Mouse (Mus musculus) c-Kit-positive CD71-positive TER-119-negative erythroid progenitor cells, embryonic 14.5 days (primary cell): ENCODE results near the gene Neurl1b.

Source experiments
- DNase-seq: peaks from one replicate; pipeline ENCODE4 v3.0.0-alpha.2; 2013; ENCODE audit warnings: low read depth

The Neurl1b gene

DNA sequence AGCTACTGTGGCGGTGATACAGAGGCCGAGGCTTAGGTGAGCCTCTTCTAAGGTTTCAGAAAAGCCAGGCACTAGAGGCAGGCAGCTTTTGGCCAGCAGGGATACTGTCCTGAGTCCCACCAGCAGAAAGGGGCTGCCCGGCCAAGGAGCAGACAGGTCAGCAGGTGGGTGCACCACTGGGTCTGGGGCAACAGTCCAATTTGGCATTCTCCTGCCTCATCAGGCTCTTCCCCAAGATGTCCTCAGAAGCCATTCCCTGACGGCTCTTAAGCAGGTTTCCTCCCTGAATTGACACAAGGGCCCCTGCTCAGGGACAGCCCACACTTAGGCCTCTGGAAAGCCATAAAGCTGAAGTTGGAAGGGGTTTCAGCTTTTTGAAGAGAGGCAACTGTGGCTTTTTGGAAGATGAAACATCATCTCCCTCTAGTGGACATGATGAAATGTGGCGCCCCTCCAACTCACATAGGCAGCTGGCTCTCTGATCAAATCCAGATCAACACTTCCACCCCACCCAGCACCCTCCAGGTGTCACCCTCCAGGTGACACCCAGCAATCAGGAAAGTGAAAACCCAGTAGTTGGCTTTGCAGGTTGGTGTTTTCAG, 37.8 kb downstream of the Neurl1b start:
- DNase-seq = peak; percentile 17

DNA sequence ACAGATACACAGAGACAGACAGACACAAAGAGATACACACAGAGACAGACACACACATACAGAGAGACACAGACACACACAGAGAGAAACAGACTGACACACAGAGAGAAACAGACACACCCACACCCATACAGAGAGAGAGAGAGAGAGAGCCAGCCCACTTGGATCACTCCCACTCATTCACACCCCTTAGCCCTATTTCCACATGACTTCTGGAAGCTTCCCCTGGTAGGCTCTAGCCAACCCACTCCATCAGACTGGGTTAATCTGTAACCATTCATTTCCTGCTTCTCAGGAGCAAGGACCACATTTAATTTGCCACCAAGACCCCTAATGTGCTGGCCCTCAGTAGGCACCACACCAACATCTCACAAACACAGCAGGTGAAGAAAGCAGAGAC, 42.9 kb downstream of the Neurl1b start:
- DNase-seq = no peak

DNA sequence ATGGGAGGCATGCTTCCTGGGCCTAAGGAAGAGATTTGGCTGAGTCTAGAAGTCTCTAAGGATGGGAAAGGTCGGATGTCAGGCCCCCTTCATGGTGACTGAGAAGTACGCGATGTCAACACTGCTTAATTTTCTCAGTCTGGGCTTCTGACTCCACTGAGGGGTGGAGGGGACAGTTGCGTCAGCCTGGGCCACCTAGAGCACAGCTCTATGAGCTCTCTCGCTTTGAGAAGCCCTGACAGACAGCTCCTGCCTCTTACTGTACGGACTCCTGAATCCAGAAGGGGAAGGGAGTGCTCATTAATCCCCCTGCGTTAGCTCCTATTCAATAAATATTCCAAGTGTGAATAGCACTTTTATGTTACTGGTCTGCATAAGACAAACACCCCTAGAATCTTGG, 43.4 kb downstream of the Neurl1b start:
- DNase-seq = no peak

DNA sequence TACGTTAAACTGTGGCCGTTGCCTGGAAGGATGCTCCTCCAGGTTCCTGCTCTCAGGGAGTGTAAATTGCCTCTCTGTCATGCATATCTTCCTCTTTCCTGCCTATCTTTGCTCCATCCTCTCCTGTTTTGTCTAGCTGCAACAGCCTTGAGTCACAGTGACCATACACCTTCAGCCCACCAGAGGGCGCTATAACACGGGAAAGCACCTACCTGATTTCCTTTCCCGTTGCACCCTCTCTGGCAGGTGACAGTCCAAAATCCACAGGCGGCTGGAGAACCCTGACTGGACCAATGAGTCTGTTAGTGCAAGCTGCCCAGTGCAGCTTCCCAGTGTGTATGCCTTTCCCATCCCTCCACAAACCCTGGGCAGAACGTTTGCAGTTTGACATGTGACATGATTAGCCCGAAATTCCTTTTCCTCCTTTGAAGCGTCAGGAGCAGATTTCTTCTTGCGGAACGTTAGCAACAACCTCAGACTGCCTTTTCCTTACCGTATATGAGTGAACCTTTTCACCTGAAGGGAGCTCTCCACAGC, 48.1 kb downstream of the Neurl1b start:
- DNase-seq = peak; percentile 37

DNA sequence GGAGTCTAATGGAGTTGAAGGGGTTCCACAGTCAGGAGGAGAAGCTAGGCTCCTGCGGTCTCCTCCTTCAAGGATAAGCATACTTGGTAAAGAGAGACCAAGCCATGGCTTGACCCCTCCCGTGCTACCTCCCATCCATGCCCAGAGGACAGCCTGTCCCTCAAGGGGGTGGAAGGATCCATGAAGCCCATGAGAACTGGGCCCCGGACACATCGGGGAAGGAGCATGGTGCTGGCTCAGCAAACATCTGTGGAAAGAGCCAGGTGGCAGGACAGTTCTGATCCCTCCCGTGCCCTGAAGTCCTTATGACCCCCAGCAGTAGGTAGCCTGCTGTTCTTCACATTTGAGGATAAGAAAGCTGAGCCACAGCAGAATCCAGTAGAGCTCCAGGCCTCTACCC, 48.8 kb downstream of the Neurl1b start:
- DNase-seq = no peak

DNA sequence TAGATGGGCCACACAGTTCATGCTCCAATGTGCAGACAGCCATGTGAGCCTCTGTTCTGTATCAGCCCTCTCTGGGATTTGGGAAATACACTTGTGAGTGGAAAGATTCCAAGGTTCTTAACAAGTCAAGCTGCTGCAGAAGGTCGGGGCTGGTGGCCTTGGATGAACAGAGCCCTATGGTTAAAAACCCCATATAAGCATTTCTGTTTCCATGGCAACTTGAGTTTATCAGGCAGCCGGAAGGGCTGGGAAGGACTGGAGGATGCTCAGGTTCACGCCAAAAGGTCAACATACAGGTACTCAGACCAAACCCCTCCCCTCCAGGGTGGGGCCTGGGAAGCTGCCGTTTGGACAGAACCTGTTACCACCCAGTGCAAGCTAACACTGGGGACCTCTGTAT, 49.4 kb downstream of the Neurl1b start:
- DNase-seq = no peak

DNA sequence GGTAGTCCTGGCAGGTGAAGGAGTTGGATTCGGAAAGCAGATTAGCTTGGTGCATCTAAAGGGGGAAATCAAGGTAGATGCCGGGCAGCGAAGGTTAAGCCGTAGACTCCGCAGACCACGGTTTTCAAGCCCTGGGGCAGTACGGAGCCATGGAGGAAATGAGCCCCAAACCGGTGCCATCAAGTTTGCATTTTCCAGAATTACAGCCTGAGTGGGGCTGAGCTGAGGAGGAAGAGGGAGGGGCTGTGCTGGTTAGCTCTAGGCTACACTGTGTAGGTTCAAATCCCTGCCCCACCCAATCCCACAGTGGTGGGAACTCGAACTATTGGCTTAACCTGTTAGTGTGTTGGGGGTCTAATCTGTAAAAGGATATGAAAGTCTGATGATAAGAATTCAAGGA, 49.9 kb downstream of the Neurl1b start:
- no peak for DNase-seq

DNA sequence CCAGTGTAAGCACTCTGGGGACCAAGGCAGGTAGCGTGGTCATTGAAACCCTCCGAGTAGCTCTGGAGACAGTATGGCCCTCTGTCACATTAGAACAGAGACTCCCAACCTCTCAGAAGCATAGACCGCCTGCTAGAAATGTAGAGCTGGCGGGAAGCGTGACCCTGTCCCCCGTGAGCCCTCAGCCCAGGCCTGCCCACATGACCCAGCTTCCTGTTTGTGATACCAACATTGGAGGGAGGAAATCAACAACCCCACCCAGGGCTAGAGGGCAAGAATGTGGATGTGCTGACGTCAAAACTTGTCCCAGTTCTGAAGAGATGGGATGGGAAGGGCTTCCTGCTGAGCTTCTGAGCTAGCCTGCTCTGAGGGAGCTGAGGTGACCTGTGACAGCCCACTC, 50.3 kb downstream of the Neurl1b start:
- DNase-seq = no peak

DNA sequence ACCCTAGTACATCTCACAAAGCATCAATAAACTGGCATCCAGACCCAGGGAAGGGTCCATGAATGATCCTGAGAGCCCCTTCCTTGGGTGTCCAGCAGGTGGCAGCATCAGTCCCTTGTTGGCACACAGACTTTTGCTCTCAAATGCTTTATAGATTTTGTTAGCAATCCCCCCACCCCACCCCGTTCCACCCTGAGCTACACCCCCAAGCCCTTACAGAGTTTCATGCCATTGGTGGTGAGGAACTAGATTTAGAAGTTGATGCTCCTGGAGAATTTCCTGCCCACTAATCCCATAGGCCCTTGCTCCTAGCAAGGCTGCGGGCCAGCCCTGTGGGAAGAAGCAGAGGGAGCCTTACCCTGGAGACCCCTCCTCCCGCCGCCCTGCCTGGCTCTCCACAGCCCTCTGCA, 52.1 kb downstream of the Neurl1b start:
- peak; percentile 44 for DNase-seq

DNA sequence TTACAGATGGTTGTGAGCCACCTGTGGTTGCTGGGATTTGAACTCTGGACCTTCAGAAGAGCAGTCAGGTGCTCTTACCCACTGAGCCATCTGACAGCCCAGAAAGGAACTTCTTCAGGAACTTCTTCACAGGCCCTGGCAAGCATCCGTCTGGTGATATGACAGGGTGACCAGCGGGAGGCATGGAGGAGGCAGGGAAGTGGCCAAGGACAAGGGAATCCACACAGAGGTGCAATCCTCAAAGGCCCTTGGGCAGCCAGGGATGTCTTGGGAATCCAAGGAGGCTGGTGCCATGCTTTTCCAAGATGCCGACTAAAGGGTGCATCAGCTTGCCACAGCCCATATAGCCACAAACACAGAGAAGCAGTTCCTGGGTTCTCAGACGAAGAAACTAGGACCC, 53.0 kb downstream of the Neurl1b start:
- no peak for DNase-seq

DNA sequence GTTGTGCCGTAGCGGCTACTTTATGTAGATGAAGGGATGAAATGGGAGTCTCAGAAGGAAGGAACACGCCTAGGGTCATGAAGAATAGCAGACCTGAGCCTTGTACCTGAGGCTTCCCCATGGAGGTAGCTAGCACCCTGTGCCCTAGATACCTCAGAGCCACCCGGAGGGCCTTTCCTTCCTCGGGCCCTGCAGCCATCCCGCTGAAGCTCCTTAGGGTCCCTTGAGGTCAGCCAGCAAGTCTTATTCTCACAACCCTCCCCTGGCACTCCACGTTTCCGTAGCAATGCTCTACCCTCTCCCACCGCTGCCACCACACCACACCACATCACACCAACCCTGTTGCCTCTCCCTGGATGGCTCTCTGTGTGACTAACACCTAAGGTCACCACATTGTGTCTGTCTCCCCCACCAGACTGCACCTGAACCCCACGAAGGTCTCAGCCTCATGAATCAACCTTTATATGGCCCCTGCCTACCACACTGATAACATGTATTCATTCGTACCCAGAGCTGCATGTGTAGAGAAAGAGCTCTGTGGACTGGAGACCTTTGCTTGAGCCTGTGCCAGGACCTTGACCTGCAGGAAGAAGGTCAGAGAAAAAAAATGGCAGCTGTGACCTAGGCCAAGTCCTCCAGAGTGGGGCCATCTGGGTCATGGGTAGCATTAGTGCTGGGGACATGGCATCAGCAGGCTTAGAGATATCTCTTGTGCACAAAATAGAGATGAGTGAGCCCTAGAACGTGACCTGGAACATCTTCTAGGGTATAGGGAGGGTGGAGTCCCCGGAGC, 53.7 kb downstream of the Neurl1b start:
- DNase-seq = no peak

DNA sequence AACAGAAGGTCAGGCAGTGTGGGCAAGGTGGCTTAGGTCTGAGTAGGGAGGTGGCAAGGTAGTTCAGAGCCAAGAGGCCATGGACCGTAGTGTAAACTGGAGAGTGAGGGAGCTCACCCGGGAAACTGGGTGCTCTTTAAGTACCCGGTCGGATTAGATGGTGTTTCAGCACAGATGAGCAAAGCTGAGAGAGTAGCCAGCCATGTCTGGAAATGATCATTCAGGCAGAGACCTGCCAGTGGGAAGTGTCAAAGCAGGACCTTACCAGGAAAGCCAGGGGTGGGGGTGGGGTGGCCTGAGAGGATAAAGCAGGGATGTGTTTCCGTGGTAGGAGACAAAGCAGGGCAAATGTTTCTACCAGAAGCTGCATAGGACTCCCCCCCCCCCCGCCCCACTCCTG, 62.2 kb downstream of the Neurl1b start:
- DNase-seq = no peak

DNA sequence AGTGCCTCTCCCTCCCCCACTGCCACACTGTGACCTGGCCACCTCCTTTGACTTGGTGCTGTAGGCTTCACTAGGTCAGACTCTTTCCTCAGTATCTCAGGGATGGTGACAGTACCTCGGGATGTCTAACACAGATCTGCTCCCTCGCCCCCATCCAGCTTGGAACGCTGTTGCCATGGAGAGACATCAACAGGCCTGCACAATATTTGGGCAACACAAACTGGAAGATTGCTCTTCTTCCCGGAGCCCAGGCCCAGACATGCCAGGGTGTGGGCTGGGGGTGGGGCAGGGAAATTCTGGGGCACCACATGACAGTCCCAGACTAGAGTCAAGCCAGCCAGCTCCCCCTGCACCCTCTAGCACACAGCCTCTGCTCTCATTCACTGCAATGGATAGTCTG, 64.0 kb downstream of the Neurl1b start:
- no peak for DNase-seq

DNA sequence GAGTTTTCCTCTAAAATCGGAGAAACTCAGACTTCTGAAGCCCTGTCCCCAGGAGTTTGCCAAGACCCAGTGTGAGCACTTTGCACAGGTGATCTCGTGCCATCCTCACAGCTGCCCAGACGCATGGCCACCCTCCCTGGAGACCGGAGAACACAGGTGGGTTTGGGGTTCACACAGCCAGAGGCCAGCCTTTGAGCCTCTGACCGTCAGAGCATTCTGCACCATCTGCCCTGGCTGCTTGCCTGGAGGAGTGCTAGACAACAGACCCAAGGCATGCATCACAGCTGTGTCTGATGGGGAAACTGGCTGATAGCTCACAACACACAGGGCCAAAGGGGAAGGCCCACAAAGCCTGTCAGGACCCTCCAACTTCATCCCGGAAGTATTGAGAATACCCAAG, 65.0 kb downstream of the Neurl1b start:
- DNase-seq = no peak

DNA sequence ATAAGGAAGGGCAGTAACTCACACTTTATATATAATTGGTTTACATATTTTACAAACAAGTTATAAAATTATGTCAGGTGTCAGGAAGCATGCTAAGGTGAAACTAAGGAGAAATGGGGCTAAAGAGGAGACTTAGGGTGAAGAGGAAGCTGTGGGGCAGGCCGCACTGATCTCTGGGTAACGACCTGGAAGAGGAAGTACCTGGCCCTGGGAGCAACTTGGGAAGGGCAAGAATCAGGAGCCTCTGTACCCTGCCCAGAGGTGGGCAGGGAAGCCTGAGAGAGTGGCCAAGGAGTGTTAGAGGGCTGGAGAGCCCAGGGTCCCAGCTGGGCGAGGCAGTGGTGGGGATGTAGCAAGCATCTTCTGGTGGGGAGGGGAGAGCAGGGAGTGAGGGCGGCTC, 66.3 kb downstream of the Neurl1b start:
- DNase-seq = no peak

DNA sequence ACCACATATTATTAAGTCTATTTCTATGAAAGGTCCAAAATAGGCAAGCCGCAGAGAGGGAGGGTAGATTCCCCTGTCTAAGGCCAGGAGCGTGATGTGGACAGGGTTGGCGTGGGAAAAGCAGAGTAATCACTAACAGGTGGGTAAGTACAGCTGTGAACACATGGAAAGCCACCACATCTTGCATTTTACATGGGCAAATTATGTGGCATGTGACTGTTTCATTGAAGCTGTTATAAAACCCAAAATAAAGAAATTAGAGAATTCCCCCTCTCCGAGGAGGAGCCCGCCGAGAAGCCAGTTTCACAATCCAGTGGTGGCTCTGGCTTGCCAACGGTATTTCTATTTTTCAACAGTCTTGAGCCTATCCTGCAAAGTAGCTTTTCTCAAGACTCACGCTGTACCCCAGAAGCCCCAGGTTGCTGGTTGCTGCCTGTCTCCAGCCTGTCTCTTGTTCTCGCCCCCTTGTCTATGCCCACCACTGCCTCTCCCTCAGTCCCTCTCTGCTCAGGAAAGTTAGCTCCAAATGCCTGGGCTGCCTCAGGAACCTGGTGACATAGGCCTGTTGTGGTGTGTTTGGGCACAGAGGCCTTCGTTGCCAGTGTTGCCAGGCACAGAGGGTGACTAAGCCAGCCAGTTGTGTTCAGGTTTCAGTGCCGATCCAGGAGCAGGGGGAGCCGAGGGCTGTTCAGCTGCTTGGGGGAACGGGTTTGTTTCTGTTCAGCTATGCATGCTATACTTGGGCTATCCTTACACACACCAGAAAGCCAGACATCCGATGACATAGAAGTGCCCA, 70.2 kb downstream of the Neurl1b start:
- no peak for DNase-seq

DNA sequence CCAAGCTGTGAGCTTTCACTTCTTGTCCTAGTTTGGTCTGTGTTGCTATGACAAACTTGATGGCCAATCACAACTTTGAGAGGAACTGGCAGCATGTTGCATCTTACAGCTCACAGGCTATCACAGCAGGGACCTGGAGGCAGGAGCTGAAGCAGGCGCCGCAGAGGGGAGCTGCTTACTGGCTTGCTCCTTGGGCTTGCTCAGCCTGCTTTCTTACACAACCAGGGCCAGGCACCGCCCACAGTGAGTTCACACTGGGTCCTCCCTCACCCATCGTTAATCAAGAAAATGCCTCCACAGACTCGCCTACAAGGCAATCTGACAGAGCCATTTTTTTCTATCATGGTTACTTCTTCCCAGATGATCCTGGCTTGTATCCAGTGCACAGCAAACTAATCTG, 72.6 kb downstream of the Neurl1b start:
- no peak for DNase-seq

DNA sequence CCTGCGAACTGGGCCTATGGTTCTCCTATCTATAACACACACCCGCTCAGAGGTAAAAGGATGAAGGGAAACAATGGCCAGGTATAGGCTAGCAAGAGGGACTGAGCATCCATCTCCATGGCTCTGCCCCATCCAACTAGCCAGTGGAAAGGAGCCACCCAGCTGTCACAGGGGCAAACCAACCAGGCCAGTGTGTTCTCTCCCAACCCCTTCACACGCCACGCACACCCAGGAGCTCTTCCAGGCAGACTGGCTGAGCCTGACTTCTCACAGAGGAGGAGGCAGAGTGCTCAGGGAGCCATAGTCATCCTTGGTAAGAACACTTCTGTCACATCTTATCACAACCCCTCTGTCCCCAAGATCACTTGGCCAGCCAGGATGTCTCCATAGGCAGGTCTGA, 73.3 kb downstream of the Neurl1b start:
- no peak for DNase-seq

DNA sequence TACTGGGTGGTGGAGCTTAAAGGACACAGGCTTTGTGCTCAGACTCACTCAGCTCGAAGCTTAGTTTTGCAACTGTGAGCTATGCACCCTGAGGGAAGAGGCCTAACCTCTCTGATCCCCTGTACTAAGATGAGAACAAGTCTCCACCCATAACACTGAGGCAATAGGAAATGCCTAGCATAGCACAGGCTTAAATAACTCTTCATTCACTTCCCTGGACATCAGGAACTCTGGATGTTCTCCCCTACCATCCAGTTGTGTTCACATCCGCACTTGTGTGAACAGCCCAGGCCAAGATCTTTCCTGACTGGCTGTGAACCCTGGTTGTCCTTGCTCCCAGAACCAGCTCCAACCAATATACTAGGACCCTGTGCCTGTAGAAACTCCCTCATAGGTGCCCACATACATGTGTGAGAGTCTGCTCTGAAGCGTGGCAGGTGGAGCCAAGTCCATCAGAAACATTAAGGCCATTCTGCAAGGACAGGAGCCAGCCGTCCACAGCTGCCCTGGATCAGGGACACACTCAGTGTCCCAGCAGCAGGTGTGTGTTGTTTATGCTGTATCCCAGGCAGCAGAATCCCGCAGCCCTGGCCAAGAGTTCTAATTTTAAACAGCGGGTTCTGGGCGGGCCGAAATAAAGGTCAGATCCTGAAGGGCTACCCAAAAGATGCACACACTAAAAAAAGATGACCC, 74.2 kb downstream of the Neurl1b start:
- DNase-seq = no peak

DNA sequence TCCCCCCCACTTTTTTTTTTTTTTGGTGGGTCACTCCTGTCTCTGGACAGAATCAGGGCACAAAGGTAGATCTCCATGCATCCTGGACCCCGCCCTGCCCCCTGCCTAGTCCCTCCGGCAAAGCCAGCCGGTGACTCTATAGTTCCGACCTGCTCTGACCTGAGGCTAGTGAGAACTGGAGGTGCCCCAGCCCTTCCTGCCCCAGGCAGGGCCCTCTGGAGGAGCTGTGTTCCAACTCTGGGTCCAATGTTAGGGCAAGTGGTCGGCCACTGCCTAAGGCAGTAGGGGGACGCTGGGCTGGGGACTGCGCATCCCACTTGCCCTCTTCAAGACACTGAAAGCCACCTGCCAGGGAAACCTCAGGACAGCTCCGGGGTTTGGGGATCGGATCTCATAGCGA, 75.4 kb downstream of the Neurl1b start:
- DNase-seq = no peak

DNA sequence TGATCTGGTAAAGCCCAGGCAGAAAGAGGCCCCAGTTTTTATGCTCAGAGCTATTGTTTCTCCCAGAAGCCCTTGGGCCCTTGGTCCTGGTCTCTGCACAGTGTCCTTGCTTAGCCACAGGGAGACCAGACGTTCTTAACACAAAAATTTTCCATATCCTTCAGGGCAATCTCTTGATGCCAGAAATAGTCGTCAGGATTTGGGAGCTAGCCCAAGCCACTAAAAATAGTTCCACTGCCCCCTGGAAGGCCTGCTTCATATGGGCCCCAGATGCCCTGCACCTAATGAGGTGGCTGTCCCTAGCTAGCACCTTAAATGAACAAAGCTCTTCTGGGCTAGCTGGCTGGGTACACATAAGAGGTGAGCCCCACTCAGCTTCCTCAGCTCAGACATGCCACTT, 76.3 kb downstream of the Neurl1b start:
- DNase-seq = no peak

DNA sequence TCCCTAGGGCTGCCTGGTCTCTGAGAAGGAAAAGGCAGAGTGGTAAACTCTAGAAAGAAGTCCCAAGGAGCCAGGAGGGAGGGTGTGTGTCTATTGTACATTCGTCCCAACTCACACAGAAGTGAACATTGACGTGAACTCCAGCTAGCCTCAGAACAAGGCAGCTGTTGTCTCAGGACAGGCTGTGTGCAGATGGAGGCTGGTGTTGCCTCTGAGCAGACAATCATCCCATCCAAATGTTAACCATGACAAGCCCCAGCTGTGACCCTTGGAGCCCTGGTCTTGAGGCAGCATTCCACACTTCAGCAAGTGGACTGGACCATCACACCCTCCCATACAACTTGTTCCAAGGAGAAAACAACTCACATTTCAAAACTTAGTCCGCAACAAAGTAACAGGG, 77.6 kb downstream of the Neurl1b start:
- DNase-seq = no peak
